Mouse (Mus musculus) liver, adult 2 months (tissue): ENCODE measurements around the gene Selplg. TPM values are rescaled to one million over a fixed set of nuclear protein-coding genes. Genes with fewer than 3 reads are reported as not detected.

Experiments
- DNase-seq: peaks from one replicate; pipeline ENCODE4 v3.0.0-alpha.2; 2011; ENCODE audit warnings: low read depth, low spot score; ENCODE audit errors: extremely low read depth
- H3K27ac ChIP-seq: fragments of 200-500 bp; replicated peaks from 2 replicates; pipeline ENCODE4 v1.5.1; 2012; ENCODE audit warnings: low read depth, mild to moderate bottlenecking, control low read depth, inconsistent platforms, low read length; ENCODE audit not compliant: insufficient read depth
- H3K27me3 ChIP-seq: fragments of 200-500 bp; 2 replicates; pipeline ENCODE4 v1.6.1; 2012; ENCODE audit warnings: mild to moderate bottlenecking, moderate library complexity, low read length, inconsistent platforms; ENCODE audit not compliant: control insufficient read depth, insufficient read depth
- H3K36me3 ChIP-seq: fragments of 200-500 bp; 2 replicates; pipeline ENCODE4 v1.6.1; 2012; ENCODE audit warnings: low read length, inconsistent platforms; ENCODE audit not compliant: control insufficient read depth, insufficient read depth
- H3K4me1 ChIP-seq: fragments of 200-500 bp; 2 replicates; pipeline ENCODE4 v1.6.1; 2011; ENCODE audit warnings: low read length; ENCODE audit not compliant: control insufficient read depth, insufficient read depth
- H3K4me3 ChIP-seq: fragments of 200-500 bp; 2 replicates; pipeline ENCODE4 v1.5.1; 2011; ENCODE audit warnings: low read depth, mild to moderate bottlenecking, control low read depth, low read length, moderate library complexity; ENCODE audit not compliant: insufficient read depth
- H3K79me2 ChIP-seq: fragments of 200-500 bp; 2 replicates; pipeline ENCODE4 v1.6.1; 2012; ENCODE audit warnings: inconsistent platforms, mild to moderate bottlenecking, low read length, moderate library complexity; ENCODE audit not compliant: control insufficient read depth, insufficient read depth
- H3K9ac ChIP-seq: fragments of 200-500 bp; 2 replicates; pipeline ENCODE4 v1.6.1; 2012; ENCODE audit warnings: low read depth, mild to moderate bottlenecking, control low read depth, inconsistent platforms, low read length
- CTCF ChIP-seq: fragments of 200-500 bp; IDR thresholded peaks from 2 replicates; pipeline ENCODE4 v1.5.1; 2011; ENCODE audit warnings: low read depth, low read length, control low read depth
- POLR2A ChIP-seq: fragments of 200-500 bp; IDR thresholded peaks from 2 replicates; pipeline ENCODE4 v1.6.1; 2011; ENCODE audit warnings: low read length, control low read depth; ENCODE audit not compliant: insufficient read depth; ENCODE audit errors: extremely low read depth
- WGBS: fragments of 180-500 bp; shearing (Covaris S2); methylation state at CpG from one replicate; pipeline ENCODE4 v1.1.7; 2018; 5-methylcytosine and 5-hydroxymethylcytosine counted together
- polyA plus RNA-seq: library from polyadenylated mRNA; depleted of rRNA; stranded (reverse); fragments of >200 nt; gene quantifications from 2 replicates; pipeline ENCODE4 v1.2.3, GENCODE M21; 2012
- total RNA-seq: library from RNA; depleted of rRNA; stranded (reverse); fragments of >200 nt; gene quantifications from 2 replicates; pipeline ENCODE4 v1.2.3, GENCODE M21; 2014

Selplg gene
- total and polyA plus RNA-seq, 2 experiments = 1.1 to 6.2 TPM

- TF ChIP-seq CTCF = no peak
- no peak for TF ChIP-seq POLR2A
- no peaks in the 10 kb centered on the region for H3K79me2 ChIP-seq
- no peaks in the 10 kb centered on the region for H3K27me3 ChIP-seq
- H3K36me3 ChIP-seq = no peaks in the 10 kb centered on the region
- DNase-seq = no peak
- no peak overlapping the region for H3K9ac ChIP-seq
- 39% methylated on average over 4 of the region's 4 CpGs for WGBS
- H3K4me3 ChIP-seq = no peak overlapping the region
- no peaks in the 10 kb centered on the region for H3K4me1 ChIP-seq
- H3K27ac ChIP-seq = no peak overlapping the region
Observed at GRCm38 (mm10) chr5:113827991-113828411, 4.4 kb downstream of the Selplg start.

GRCm38 (mm10) chr5:113826619-113827018, 5.8 kb downstream of the Selplg start:
- DNase-seq = no peak
- H3K27ac ChIP-seq = no peak overlapping the region
- TF ChIP-seq CTCF = no peak
- no peak for TF ChIP-seq POLR2A
- no peaks in the 10 kb centered on the region for H3K36me3 ChIP-seq
- 82% methylated on average over 4 of the region's 4 CpGs for WGBS
- no peak overlapping the region for H3K4me3 ChIP-seq
- no peaks in the 10 kb centered on the region for H3K79me2 ChIP-seq
- H3K9ac ChIP-seq = no peak overlapping the region
- H3K4me1 ChIP-seq = no peaks in the 10 kb centered on the region
- H3K27me3 ChIP-seq = no peaks in the 10 kb centered on the region

- 68% methylated on average over 7 of the region's 7 CpGs for WGBS
- H3K4me3 ChIP-seq = no peak overlapping the region
- H3K27ac ChIP-seq = no peak overlapping the region
Observed at GRCm38 (mm10) chr5:113825558-113825957, 6.9 kb downstream of the Selplg start.

GRCm38 (mm10) chr5:113824228-113824627, 8.2 kb downstream of the Selplg start:
- H3K27me3 ChIP-seq = no peaks in the 10 kb centered on the region
- H3K4me1 ChIP-seq = no peaks in the 10 kb centered on the region
- no peaks in the 10 kb centered on the region for H3K36me3 ChIP-seq
- no peak overlapping the region for H3K27ac ChIP-seq
- 72% methylated on average over 4 of the region's 4 CpGs for WGBS
- TF ChIP-seq POLR2A = no peak
- TF ChIP-seq CTCF = no peak
- DNase-seq = no peak
- H3K4me3 ChIP-seq = no peak overlapping the region
- H3K79me2 ChIP-seq = no peaks in the 10 kb centered on the region
- no peak overlapping the region for H3K9ac ChIP-seq

More at GRCm38 (mm10) chr5:113825558-113825957, 6.9 kb downstream of the Selplg start:
- no peak overlapping the region for H3K9ac ChIP-seq
- H3K27me3 ChIP-seq = no peaks in the 10 kb centered on the region
- TF ChIP-seq CTCF = no peak
- TF ChIP-seq POLR2A = no peak
- DNase-seq = no peak
- no peaks in the 10 kb centered on the region for H3K36me3 ChIP-seq
- no peaks in the 10 kb centered on the region for H3K4me1 ChIP-seq
- H3K79me2 ChIP-seq = no peaks in the 10 kb centered on the region

- Histone ChIP-seq H3K4me1 (no peaks in the 10 kb centered on the region), H3K36me3 (no peaks in the 10 kb centered on the region), H3K79me2 (no peaks in the 10 kb centered on the region), H3K27ac (no peak overlapping the region), H3K4me3 (no peak overlapping the region), H3K27me3 (no peaks in the 10 kb centered on the region), H3K9ac (no peak overlapping the region)
- DNase-seq = no peak
- WGBS = 73% methylated on average over 14 of the region's 14 CpGs
- TF ChIP-seq POLR2A = no peak
- TF ChIP-seq CTCF = no peak
Observed at GRCm38 (mm10) chr5:113818572-113818971, 13.9 kb downstream of the Selplg start.

GRCm38 (mm10) chr5:113815638-113816152, 16.7 kb downstream of the Selplg start:
- 16% methylated on average over 15 of the region's 15 CpGs for WGBS
- DNase-seq = peak; percentile 22
- no peak overlapping the region for H3K9ac ChIP-seq

More at GRCm38 (mm10) chr5:113815638-113816152, 16.7 kb downstream of the Selplg start:
- no peaks in the 10 kb centered on the region for H3K4me1 ChIP-seq
- H3K27me3 ChIP-seq = no peaks in the 10 kb centered on the region
- no peak for TF ChIP-seq POLR2A
- peak; percentile 92 for TF ChIP-seq CTCF
- no peak overlapping the region for H3K27ac ChIP-seq
- H3K79me2 ChIP-seq = no peaks in the 10 kb centered on the region
- no peaks in the 10 kb centered on the region for H3K36me3 ChIP-seq
- no peak overlapping the region for H3K4me3 ChIP-seq
